Mouse (Mus musculus) gastrocnemius, postnatal 4 days (tissue): ENCODE measurements around the gene Cracr2b. TPM values are rescaled to one million over a fixed set of nuclear protein-coding genes. Genes with fewer than 3 reads are reported as not detected.

Experiments used
- DNase-seq, 2 experiments: peaks; one replicate each; pipeline ENCODE4 v3.0.0; 2021 to 2022; ENCODE audit warnings: low spot score in 2 of 2, mixed read lengths in 2 of 2
- long read RNA-seq, 2 experiments: library from polyadenylated mRNA; stranded (forward); transcript quantifications; one replicate each; pipeline ENCODE4 v2.0.0; 2021
- total RNA-seq, 2 experiments: library from RNA; stranded (reverse); gene quantifications; 2 replicates each; pipeline ENCODE4 v1.2.3; 2021

Gene Cracr2b
- 1 to 10 TPM; 8.9 to 9.3 TPM for total RNA-seq
- long read RNA-seq, experiment 1, partial matches to known transcripts: 3 of 13 reads
- long read RNA-seq, experiment 1, other reads (novel, unspliced or antisense): 10 of 13 reads
- long read RNA-seq, experiment 2, partial matches to known transcripts: 8 of 16 reads
- long read RNA-seq, experiment 2, other reads (novel, unspliced or antisense): 8 of 16 reads

GRCm38 (mm10) chr7:141460391-141461113 lies at the start of gene Cracr2b:
Gene Cracr2b, plus strand, starts transcription at chr7:141461094.
- no peak for DNase-seq

- DNase-seq: no peak
Measured at GRCm38 (mm10) chr7:141411667-141412066, 49.2 kb upstream of the Cracr2b start.

GRCm38 (mm10) chr7:141413331-141413730 lies 47.6 kb upstream of the Cracr2b start:
- DNase-seq: no peak

GRCm38 (mm10) chr7:141413809-141414584 lies 46.9 kb upstream of the Cracr2b start, which contains the start of gene Gatd1:
Gene Gatd1, minus strand, starts transcription at chr7:141414136.
- DNase-seq: peak; percentile 100

GRCm38 (mm10) chr7:141416144-141416841 lies 44.6 kb upstream of the Cracr2b start:
- no peak for DNase-seq

- no peak for DNase-seq
Measured at GRCm38 (mm10) chr7:141417731-141418681, 42.9 kb upstream of the Cracr2b start.

- peak in 1 of 2 experiments; percentile 40 for DNase-seq
Measured at GRCm38 (mm10) chr7:141418970-141419369, 41.9 kb upstream of the Cracr2b start.

GRCm38 (mm10) chr7:141420030-141420702 lies 40.7 kb upstream of the Cracr2b start:
- DNase-seq: no peak

- DNase-seq: no peak
Measured at GRCm38 (mm10) chr7:141423811-141424210, 37.1 kb upstream of the Cracr2b start.

GRCm38 (mm10) chr7:141426948-141427730 lies 33.8 kb upstream of the Cracr2b start:
- no peak for DNase-seq

- DNase-seq: no peak
Measured at GRCm38 (mm10) chr7:141428701-141429100, 32.2 kb upstream of the Cracr2b start.

GRCm38 (mm10) chr7:141429310-141429709 lies 31.6 kb upstream of the Cracr2b start, which contains the start of gene Cend1:
Gene Cend1, minus strand, starts transcription at chr7:141429491.
- no peak for DNase-seq

GRCm38 (mm10) chr7:141429840-141430584 lies 30.9 kb upstream of the Cracr2b start:
- peak in 1 of 2 experiments; percentile 6 for DNase-seq

GRCm38 (mm10) chr7:141430585-141431240 lies 30.2 kb upstream of the Cracr2b start:
- DNase-seq: no peak

- DNase-seq: no peak
Measured at GRCm38 (mm10) chr7:141431434-141432185, 29.3 kb upstream of the Cracr2b start.

GRCm38 (mm10) chr7:141432186-141432611 lies 28.7 kb upstream of the Cracr2b start:
- DNase-seq: no peak
